In genomic region chr9:78010187-78010586, GRCm38 (mm10) we compare ENCODE assay signal across 25 mouse cellular contexts. TPM values are rescaled to one million over a fixed set of nuclear protein-coding genes. Genes with fewer than 3 reads are reported as not detected.
DNase-seq lines count a peak whose midpoint lies in the region; ATAC-seq lines count a peak whose summit lies in the region.
"Had no signal": no experiment of that assay in that cellular context is flagged by ENCODE, and none has a peak within 500 bp of the region (broad histone marks: within the 10 kb centered on the region; RNA-seq: fewer than 3 reads in every experiment).

No protein-coding gene starts in this region.

- ATAC-seq in activated CD4-positive, CD25-positive, alpha-beta regulatory T cell, adult 4 months = peak; percentile 57
- ATAC-seq: forebrain, embryonic 15.5 days; hindbrain, postnatal 0 days; intestine, embryonic 16.5 days had no signal

- peak; percentile 73 for DNase-seq in 416B (ENCODE audit: low read depth)
- DNase-seq in CD4-positive, CD25-positive, alpha-beta regulatory T cell, adult 2 months (ENCODE audit: low read depth, low spot score) = peak; percentile 23
- peak; percentile 56 for DNase-seq in induced T-regulatory cell, adult 2 months (ENCODE audit: low read depth)
- DNase-seq in embryo, embryonic 11 days = no peak
- DNase-seq in left cerebral cortex, adult 18-20 months (ENCODE audit: low spot score in 2 of 2) = no peak
- no peak for DNase-seq in cerebellum, postnatal 10 days
- DNase-seq in left cerebral cortex, adult 11 months (ENCODE audit: low spot score) = no peak
- DNase-seq: adrenal gland, postnatal 10 days; cerebellum, adult 11 months; cerebellum, adult 8-10 months; cerebellum, postnatal 25 days; gastrocnemius, postnatal 10 days; heart, postnatal 10 days; heart, postnatal 4 days; kidney, adult 2 months had no signal

RNA-seq across cellular contexts. Expression of gene Gcm1, which starts 41.5 kb away (rescaled TPM):
- under 1 TPM in 1 of 2 experiments, not detected in 1; 0.21 TPM for polyA plus RNA-seq in activated CD4-positive, CD25-positive, alpha-beta regulatory T cell, adult 4 months (2017; shearing (Covaris generic))
- total RNA-seq in left cerebral cortex, adult 18-20 months (2021) = not detected
- total RNA-seq: adrenal gland, postnatal 10 days; adrenal gland, postnatal 4 days; gastrocnemius, postnatal 10 days; heart, postnatal 10 days; heart, postnatal 4 days had no signal
- polyA plus RNA-seq: brain, embryonic 14.5 days; forebrain, embryonic 10.5 days; forebrain, embryonic 15.5 days; gonadal fat pad, adult 2 months; heart, embryonic 14.5 days; hindbrain, embryonic 13.5 days; intestine, embryonic 16.5 days had no signal

Comparison
In these comparisons a context has a peak if more than half of its experiments do, and no peak if none do; other contexts are left out.
1. DNase-seq: peak in 416B (single experiment), CD4-positive, CD25-positive, alpha-beta regulatory T cell, adult 2 months (single experiment) and induced T-regulatory cell, adult 2 months (single experiment); none in embryo, embryonic 11 days (single experiment), left cerebral cortex, adult 18-20 months (0 of 2), cerebellum, postnatal 10 days (0 of 2) and left cerebral cortex, adult 11 months (single experiment).